Mouse (Mus musculus): ENCODE data around the gene Zbtb33. TPM values are rescaled to one million over a fixed set of nuclear protein-coding genes. Genes with fewer than 3 reads are reported as not detected.
"Not testable (repeated sequence)": the region's sequence is repeated elsewhere in the genome, so short reads cannot be mapped to it uniquely, and the experiment has no call there.

The Zbtb33 gene
- total and polyA plus RNA-seq, 3 experiments, result 6.5 to 6.6 TPM; not detected in 1

- H3K4me1 ChIP-seq (ENCODE audit: control insufficient read depth in 1 of 2, insufficient read depth in 2 of 2, low read length in 2 of 2), result no peaks in the 10 kb centered on the region; a peak in 1 of 4 replicates
- H3K79me2 ChIP-seq (ENCODE audit: control insufficient read depth, insufficient read depth, low read length, poor library complexity), result no peaks in the 10 kb centered on the region
- H3K9ac ChIP-seq (ENCODE audit: control insufficient read depth, low read depth, low read length, poor library complexity, severe bottlenecking), result no peak overlapping the region
- H3K9me3 ChIP-seq (replicated peaks; ENCODE audit: insufficient read depth, low read length), result no peaks in the 10 kb centered on the region
- no peak for DNase-seq (ENCODE audit: low read depth, low spot score)
- H3K27me3 ChIP-seq (ENCODE audit: control insufficient read depth in 1 of 2, insufficient read depth in 2 of 2, low read length in 2 of 2), result no peaks in the 10 kb centered on the region
- H3K27ac ChIP-seq (ENCODE audit: control insufficient read depth, low read depth, low read length), result no peak overlapping the region
- no peaks in the 10 kb centered on the region for H3K36me3 ChIP-seq (ENCODE audit: control insufficient read depth in 1 of 2, insufficient read depth in 2 of 2, low read length in 2 of 2)
- H3K4me3 ChIP-seq (ENCODE audit: control insufficient read depth in 1 of 2, insufficient read depth in 1 of 2, low read depth in 2 of 2, low read length in 2 of 2), result no peak overlapping the region
- no peak for TF ChIP-seq KAT2A (conservative IDR thresholded peaks at IDR 0.05; ENCODE audit: low read depth, low read length)
- TF ChIP-seq MYC (IDR thresholded peaks at IDR 0.05; ENCODE audit: low read depth, low read length), result no peak
These were observed 23.5 kb upstream of the Zbtb33 start for GRCm38 (mm10) chrX:38166064-38166463.

- H3K4me3 ChIP-seq (ENCODE audit: control insufficient read depth in 1 of 2, insufficient read depth in 1 of 2, low read depth in 2 of 2, low read length in 2 of 2), result no peak overlapping the region
- H3K79me2 ChIP-seq (ENCODE audit: control insufficient read depth, insufficient read depth, low read length, poor library complexity), result no peaks in the 10 kb centered on the region
- no peak for DNase-seq (ENCODE audit: low read depth, low spot score)
- H3K27me3 ChIP-seq (ENCODE audit: control insufficient read depth in 1 of 2, insufficient read depth in 2 of 2, low read length in 2 of 2), result no peaks in the 10 kb centered on the region
- H3K27ac ChIP-seq (ENCODE audit: control insufficient read depth, low read depth, low read length), result no peak overlapping the region
- no peaks in the 10 kb centered on the region for H3K9me3 ChIP-seq (replicated peaks; ENCODE audit: insufficient read depth, low read length)
- TF ChIP-seq GABPA (IDR thresholded peaks at IDR 0.05; ENCODE audit: low read depth, low read length) (no peak), TBP (IDR thresholded peaks at IDR 0.05; ENCODE audit: low read depth, low read length) (no peak), RAD21 (IDR thresholded peaks at IDR 0.05; ENCODE audit: low read depth, low read length) (no peak), RCOR1 (IDR thresholded peaks at IDR 0.05; ENCODE audit: low read depth, low read length) (no peak), USF1 (IDR thresholded peaks at IDR 0.05; ENCODE audit: low read depth, low read length) (no peak), E2F4 (IDR thresholded peaks at IDR 0.05; ENCODE audit: borderline replicate concordance, low read depth, low read length) (no peak)
- no peak overlapping the region for H3K9ac ChIP-seq (ENCODE audit: control insufficient read depth, low read depth, low read length, poor library complexity, severe bottlenecking)
- H3K4me1 ChIP-seq (ENCODE audit: control insufficient read depth in 1 of 2, insufficient read depth in 2 of 2, low read length in 2 of 2), result no peaks in the 10 kb centered on the region; a peak in 1 of 4 replicates
- no peaks in the 10 kb centered on the region for H3K36me3 ChIP-seq (ENCODE audit: control insufficient read depth in 1 of 2, insufficient read depth in 2 of 2, low read length in 2 of 2)
These were observed 23.0 kb upstream of the Zbtb33 start for GRCm38 (mm10) chrX:38166592-38166991.

GRCm38 (mm10) chrX:38179891-38180310, 9.7 kb upstream of the Zbtb33 start:
- TF ChIP-seq RAD21 (IDR thresholded peaks at IDR 0.05; ENCODE audit: low read depth, low read length), result peak; percentile 16
- TF ChIP-seq CTCF (IDR thresholded peaks at IDR 0.05 in 2 of 3, conservative IDR thresholded peaks at IDR 0.05 in 1 of 3; ENCODE audit: control insufficient read depth in 1 of 3, insufficient read depth in 1 of 3, low read depth in 2 of 3, low read length in 3 of 3, poor library complexity in 1 of 3, severe bottlenecking in 1 of 3), result peak in 2 of 3 experiments; percentile 25 to 37; a peak in 3 of 6 replicates
- TF ChIP-seq SMC3 (IDR thresholded peaks at IDR 0.05; ENCODE audit: low read depth, low read length), result peak; percentile 12; the same call in 1 of the 2 replicates
- TF ChIP-seq ZC3H11A (IDR thresholded peaks at IDR 0.05; ENCODE audit: low read depth, low read length), result 0 out of 2 replicates have a peak, but pooled peaks have one; percentile 12
- not testable (repeated sequence) for H3K27ac ChIP-seq (ENCODE audit: control insufficient read depth, low read depth, low read length); H3K4me1 ChIP-seq (ENCODE audit: control insufficient read depth in 1 of 2, insufficient read depth in 2 of 2, low read length in 2 of 2); H3K27me3 ChIP-seq (ENCODE audit: control insufficient read depth in 1 of 2, insufficient read depth in 2 of 2, low read length in 2 of 2); H3K36me3 ChIP-seq (ENCODE audit: control insufficient read depth in 1 of 2, insufficient read depth in 2 of 2, low read length in 2 of 2); H3K9ac ChIP-seq (ENCODE audit: control insufficient read depth, low read depth, low read length, poor library complexity, severe bottlenecking); H3K9me3 ChIP-seq (replicated peaks; ENCODE audit: insufficient read depth, low read length); H3K4me3 ChIP-seq (ENCODE audit: control insufficient read depth in 1 of 2, insufficient read depth in 1 of 2, low read depth in 2 of 2, low read length in 2 of 2); H3K79me2 ChIP-seq (ENCODE audit: control insufficient read depth, insufficient read depth, low read length, poor library complexity)
- peak; percentile 28 for DNase-seq (ENCODE audit: low read depth, low spot score)
